Mouse (Mus musculus): ENCODE results near the gene H2-K1.

The H2-K1 gene

DNA sequence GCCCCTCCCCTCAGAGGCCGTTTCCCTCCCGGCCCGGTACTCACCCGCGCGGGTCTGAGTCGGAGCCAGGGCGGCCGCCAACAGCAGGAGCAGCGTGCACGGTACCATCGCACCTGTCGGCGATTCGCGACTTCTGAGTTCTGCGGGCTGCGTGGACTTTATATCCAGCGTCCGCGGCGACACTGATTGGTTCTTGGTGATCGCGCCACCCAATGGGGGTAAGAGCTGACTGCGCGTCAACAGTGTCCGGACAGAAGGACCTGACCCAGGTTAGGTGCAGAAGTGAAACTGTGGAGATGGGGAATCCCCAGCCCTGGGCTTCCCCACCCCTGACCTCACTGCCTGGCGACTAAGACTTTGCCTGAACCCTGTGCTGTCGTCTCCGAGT lies at the start of gene H2-K1:
Gene H2-K1, minus strand, starts transcription at position 198 of the 388 bp plus-strand sequence.
- peak; percentile 97 to 98 for DNase-seq

- peak; percentile 57 to 59 for DNase-seq
These were observed 47.4 kb upstream of the H2-K1 start for GRCm38 (mm10) chr17:34047404-34048050.

- DNase-seq: no peak
These were observed 45.8 kb upstream of the H2-K1 start for GRCm38 (mm10) chr17:34045941-34046340.

DNA sequence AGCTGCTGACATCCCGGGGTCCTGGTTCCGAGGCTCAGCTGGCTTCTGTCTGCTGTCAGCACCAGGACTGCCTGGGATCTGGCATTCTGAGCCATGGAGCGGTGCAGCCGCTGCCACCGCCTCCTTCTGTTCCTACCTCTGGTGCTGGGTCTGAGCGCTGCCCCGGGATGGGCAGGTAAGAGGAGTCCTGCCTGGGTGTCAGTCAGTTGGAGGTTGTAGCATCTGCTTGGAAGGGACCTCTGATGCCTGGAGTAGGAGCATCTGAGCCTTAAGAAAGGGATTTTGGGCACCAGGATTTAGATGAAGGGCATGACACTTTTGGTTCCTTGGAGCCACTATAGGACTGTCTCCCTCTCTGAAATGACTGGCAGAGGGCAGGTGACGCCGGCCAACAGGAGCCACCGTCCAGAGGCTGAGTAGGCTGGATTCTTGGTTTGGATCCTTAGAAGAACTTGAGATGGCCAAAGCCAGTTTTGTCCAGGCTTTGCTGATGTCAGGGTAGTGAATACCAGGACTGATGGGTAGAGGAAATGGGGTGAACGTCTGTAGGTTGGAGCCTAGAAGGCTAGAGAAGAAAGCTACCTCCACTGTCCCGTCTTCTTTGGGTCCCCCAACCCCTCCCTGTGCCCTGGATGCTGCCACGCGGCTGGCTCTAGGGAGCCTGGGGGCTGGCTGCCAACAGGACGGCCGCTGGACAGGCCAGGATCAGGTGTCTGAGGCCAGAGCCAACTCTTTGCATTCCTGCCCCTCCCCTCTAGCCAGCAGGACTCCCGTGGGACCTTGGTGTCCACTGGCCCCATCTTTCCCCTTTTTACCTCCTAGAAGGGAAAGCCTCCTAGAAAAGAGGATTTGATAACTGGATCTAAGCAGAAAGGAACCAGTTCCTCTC lies 39.7 kb upstream of the H2-K1 start:
- no peak for DNase-seq

GRCm38 (mm10) chr17:34038878-34039561 lies 38.9 kb upstream of the H2-K1 start, which contains the start of gene Col11a2:
Col11a2 (plus strand) TSS chr17:34039437.
- DNase-seq: no peak

DNA sequence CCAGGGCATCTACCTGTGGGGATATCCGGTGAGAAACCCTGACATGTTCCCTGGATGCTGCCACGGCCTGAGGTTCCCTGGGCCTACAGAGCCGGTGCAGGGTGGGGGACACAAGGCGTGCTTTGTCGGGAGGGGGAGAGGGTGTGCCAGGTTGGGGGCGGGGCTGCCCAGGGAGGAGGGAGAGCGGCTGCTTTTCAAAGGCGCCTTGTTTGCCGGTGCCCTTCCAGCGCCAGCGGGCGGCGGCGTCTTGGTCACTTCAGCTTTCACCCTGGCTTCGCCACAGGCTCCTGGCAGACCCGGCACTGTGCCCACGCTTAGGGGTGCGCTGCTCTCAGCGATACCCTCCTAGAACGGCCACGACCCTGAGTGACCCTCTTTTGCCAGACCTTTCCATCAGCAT lies 38.3 kb upstream of the H2-K1 start:
- no peak for DNase-seq

DNA sequence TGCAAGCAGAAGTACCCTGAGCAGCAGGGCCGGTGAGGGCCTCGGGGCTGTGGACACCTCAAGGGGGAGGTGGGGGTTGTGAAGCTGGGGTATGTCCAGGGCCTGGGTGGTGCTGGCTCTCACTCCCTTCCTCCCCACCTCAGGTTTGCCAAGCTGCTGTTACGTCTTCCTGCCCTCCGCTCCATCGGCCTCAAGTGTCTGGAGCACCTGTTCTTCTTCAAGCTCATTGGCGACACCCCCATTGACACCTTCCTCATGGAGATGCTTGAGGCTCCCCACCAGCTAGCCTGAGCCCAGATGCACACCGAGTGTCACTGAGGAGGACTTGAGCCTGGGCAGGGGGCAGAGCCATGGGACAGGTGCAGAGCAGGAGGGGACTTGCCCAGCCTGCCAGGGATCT lies 37.1 kb upstream of the H2-K1 start:
- no peak for DNase-seq

GRCm38 (mm10) chr17:34036647-34037046 lies 36.5 kb upstream of the H2-K1 start:
- no peak for DNase-seq

GRCm38 (mm10) chr17:34035517-34035916 lies 35.4 kb upstream of the H2-K1 start:
- no peak for DNase-seq

DNA sequence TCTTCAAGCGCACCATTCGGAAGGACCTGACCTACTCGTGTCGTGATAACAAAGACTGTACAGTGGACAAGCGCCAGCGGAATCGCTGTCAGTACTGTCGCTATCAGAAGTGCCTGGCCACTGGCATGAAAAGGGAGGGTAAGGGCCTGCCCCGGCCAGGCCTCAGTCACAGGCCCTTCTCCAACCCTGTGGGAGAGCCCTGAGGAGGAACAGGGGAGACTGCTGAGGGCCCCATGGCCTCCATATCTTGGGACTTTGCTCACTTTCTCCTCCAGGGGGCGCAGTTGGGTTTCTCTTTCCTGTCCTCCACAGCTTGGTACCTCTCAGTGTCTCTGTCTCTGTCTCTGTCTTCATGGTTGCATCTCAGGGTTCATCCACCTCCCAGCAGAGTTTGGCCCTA lies 33.9 kb upstream of the H2-K1 start:
- DNase-seq: peak; percentile 89 to 90

DNA sequence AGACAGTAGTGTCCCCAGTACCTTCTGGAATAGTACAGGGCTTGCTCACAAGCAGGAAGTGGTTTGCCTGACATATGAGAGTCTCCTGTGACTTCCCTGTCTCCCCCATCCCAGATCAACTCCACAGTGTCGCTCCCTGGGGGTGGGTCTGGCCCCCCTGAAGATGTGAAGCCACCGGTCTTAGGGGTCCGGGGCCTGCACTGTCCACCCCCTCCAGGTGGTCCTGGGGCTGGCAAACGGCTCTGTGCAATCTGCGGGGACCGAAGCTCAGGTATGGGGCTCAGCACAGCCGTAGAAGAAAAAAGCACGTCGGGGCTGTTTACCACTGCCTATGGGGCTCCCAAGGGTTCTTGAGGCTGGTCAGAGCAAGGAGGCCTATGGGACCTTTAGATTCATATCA lies 33.3 kb upstream of the H2-K1 start:
- no peak for DNase-seq

DNA sequence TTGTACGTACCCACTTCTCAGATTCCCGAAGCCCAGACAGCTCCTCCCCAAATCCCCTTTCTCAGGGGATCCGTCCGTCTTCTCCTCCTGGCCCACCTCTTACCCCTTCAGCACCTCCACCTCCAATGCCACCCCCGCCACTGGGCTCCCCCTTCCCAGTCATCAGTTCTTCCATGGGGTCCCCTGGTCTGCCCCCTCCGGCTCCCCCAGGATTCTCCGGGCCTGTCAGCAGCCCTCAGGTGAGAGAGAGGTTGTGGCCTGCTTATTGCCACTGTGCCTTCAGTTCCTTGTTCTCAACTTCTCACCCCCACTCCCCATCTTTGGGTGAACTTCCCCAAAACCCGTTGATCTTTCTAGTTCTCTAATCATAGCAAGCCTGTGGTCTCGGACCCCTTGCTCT lies 32.7 kb upstream of the H2-K1 start:
- DNase-seq: peak; percentile 49 to 59

DNA sequence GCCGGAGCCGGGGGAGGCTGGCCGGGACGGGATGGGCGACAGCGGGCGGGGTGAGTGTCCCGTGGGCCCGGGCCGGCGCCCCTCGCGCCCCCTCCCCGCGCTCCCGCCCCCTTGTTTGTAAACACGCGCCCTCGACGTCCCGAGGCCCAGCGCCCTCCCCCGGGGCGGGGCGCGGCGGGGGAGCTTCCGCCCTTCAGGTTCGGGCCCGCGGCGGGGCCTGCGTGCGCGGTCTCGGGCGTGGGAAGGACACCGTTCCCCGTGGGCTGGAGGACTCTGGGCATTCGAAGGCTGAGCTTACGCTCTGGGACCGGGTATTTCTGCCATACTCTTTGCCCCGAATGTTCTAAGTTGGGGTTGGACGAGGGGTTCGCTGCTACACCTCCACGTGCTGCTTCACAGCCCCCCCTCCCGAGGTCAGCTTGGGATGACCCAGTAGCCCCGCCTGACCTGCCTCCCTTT lies 32.1 kb upstream of the H2-K1 start:
- DNase-seq: peak; percentile 65 to 73

GRCm38 (mm10) chr17:34031465-34032173 lies 31.5 kb upstream of the H2-K1 start, which contains the start of the genes Slc39a7 and Rxrb:
Slc39a7 (minus strand) TSS chr17:34031682.
Rxrb (plus strand) TSS chr17:34031812.
- peak; percentile 99 for DNase-seq

DNA sequence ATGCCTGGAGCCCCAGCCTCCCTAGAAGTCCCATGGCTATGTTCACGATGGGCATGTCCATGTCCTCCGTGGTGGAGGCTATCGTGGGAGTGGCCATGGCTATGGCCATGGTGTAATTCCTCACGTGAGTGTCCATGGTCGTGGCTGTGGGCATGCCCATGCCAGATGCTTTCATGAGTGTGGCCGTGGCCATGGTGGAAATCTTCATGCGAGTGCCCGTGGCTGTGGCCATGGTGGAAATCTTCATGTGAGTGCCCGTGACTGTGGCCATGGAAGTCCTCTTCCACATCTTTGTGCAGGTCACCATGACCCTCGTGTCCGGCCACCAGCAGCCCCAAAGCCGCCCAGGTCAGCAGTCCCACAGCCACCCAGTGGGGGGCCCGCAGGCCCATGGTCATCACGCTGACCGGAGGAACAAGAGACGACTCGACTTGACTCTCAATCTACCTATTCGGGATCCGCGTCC lies 30.7 kb upstream of the H2-K1 start:
- peak in 1 of 2 experiments; percentile 8 for DNase-seq

DNA sequence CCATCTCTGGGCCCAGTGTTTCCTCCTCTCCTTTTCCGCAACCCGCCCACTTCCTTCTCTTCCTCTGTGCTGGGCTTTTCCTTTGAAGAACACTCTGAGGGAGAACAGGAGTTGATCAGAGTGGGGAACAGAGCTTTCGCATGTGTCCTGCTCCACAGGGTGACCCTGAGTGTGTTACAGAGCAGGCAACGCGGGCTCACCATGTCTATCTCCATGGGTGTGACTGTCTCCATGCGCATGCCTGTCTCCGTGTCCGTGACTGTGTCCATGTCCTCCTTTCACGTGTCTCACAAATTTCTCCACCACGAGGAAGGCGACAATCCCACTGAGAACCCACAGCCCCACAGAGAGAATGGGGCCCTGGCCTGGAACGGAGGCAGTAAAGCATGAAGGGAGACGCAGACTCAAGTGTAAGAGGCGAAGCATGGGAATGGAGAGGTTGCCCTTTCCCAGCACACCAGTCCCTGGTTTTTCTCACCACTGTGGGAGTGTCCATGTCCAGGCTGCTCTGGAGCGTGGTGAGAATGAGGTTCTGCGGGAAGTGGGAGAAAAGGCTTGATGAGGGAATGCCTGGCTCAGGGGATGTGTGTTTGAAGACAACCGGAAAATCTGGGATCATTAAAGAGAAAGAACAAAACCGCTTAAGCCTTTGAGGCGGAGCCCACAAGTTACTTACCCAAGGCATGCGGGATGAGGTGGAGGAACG lies 29.9 kb upstream of the H2-K1 start:
- no peak for DNase-seq

GRCm38 (mm10) chr17:34029150-34029889 lies 29.2 kb upstream of the H2-K1 start:
- DNase-seq: no peak

DNA sequence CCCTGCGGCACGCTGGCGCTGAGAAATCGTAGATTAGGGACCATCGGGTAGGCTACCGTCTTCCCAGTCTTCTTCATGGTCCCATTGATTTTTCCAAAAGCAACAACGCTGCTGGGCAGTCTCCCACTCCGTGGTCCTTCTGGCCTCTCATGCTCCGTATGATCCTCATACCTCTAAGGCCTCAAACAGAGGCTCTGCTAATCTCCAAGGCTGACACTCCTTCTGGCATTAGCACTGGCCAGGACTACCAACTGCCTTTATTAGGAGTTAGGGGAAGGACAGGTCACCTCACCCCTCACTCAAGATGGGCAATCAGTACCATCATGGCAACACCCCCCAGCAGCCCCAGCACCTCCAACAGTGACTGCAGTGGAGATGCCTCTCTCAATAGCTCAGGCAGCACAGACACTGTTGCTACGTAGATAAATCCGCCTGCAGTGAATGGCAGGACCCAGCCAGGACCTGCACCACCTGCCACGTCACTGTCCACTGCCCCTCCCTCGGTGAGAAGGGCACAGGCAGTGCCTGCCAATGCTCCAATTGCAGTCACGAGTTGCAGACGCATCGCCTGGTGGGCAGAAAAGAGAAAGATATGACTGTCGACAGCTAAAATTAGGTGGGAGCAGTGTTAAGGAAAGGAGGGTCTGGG lies 28.5 kb upstream of the H2-K1 start:
- DNase-seq: peak in 1 of 2 experiments; percentile 7

- peak; percentile 91 to 92 for DNase-seq
These were observed 27.6 kb upstream of the H2-K1 start, which contains the start of gene H2-Ke6 for GRCm38 (mm10) chr17:34027656-34028223. H2-Ke6 (minus strand) TSS chr17:34028060.

Measured in B cell, adult 2 months (primary cell).